Mouse (Mus musculus): ENCODE data around the gene Hmgcl.

Hmgcl gene

DNA sequence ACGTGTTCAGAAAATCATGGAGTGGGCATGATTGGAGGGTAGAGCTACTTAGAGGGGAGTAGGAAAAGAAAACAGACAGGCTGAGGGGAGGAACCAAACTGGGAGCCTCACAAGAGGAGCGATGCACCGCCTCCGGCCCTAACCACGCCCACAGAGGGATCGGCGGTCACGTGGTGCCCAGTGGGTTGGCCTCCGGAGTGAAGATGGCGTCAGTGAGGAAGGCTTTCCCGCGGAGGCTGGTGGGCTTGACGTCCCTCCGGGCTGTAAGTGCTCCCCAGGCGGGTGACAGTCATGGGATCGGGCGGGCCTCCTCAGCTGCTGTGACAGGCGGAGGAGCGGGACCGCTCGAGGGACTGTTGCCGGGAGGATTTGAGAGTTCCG is at the start of gene Hmgcl:
TSS of gene Hmgcl (plus strand) at position 171 of the 381 bp plus-strand sequence.
- peak; percentile 94 for DNase-seq

DNA sequence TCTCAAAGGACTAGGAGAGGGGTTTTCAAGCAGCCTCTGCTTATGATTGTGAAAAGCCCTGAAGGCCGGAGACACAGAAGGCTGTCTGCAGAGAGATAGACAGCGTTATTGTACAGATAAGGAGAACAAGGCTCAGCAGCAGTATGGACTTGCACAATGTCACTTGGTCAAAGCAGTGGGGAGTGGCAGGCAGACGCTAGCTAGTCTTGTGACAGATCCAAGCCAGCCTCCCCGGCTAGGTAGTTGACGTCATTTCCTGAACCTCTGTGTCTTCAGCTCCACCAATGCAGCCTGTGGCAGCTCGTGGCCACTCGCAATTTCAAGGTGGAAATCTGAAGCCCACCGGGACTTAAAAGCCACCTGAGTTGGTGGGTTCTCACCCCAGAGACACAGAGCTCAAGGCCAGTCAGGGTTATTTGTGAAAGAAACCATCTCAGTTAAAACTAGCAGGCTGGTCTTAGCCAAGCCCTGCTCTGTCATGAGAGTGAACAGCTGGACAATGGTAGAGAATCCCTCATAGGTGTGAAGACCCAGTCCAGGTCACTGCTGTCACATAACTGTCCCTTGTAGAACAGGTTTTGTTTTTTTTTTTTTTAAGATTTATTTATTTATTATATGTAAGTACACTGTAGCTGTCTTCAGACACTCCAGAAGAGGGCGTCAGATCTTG is 47.7 kb upstream of the Hmgcl start:
- no peak for DNase-seq

DNA sequence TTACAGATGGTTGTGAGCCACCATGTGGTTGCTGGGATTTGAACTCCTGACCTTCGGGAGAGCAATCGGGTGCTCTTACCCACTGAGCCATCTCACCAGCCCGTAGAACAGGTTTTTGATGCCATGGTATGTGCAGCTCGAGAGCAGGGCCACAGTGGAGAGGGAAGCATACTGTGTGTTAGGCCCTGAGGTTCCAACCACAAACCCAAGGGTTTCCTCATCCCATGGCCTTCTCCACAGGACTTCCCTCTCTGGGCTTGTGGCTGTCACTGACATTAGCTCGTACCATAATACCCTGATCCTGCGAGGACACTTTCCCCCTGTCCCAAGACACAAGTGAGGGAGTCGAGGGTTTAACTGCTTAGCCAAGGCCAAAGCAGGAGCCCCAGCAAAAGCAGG is 47.2 kb upstream of the Hmgcl start:
- DNase-seq = no peak

DNA sequence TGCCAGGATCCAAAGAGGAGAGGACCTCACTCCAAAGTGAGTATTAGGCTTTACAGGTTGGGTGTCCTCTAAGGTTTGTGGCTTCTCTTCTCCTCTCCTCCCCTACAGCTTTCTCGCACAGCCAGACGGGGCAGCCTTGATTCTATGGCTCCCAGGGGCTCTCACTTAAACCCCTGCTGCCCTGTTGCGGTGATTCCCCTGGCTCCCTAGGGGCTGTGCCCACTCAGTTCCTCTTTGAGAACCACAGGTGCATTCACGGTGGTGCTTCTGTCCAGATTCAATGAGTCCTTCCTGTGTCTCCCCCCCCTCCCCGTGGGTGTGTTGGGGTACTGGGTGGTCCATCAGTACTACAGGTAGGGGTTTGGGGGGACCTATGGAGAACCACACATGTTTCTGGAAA is 46.2 kb upstream of the Hmgcl start:
- DNase-seq = no peak

DNA sequence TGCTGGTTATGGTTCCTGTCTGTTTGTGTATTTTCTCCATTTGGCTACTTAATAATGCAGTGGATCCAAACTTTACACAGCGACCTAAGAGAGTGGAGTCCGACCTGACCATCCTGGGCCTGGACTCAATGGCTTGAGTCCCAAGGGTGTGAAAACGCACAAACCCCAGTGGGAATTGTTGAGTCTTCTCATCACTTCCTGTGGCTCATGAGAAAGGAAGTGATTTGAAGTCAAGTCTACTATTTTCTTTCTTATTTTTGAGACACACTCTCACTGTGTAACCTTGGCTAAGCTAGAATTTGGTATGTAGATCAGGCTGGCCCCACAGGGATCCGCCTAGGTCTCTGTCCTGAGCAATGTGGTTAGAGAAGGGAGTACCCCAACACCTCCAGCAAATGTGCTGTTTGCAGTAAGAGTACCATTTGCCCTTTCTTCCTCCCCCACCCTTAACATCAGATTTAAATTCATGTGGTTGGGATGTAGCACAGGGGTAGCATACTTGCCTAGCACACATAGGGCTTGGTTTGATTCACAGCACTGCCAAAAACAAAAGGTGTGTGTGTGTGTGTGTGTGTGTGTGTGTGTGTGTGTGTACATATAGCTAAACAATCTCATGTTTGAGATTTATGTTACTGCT is 43.5 kb upstream of the Hmgcl start:
- DNase-seq = no peak

DNA sequence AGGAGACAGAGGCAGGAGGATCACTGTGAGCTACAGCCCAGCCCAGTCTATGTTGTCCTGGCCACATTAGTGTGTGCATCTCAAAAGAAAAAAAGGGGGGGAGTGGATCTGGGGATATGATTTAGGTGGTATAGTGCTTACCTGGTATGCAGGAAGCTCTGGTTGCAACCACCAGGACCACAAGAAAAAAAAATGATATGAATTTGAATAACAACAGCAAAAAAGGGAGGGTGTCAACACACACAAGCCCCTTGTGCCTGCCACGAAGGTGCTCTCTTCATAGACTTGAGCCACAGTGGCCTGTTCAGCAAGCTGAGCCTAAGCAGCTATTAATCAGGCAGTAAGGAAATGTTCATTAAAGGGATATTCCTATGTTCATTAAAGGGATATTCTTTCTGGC is 41.4 kb upstream of the Hmgcl start:
- DNase-seq = no peak

DNA sequence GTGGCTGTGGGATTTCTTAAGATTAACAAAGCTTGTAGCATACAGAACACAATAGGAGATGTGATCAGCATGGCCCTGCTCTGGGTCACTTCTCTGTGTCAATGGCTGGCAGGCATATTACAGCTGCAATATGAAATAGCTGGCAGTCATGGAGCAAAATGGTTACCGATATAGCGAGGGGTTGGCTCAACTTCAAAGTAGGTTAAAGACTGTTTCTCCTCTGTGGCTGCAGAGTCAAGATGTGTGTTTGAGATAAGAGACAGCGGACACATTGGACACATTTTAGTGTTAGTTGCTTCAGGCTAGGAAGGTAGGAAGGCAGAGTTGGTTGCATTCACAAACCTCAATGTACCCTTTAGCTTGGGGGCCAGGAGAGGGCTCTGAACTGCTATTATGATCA is 39.6 kb upstream of the Hmgcl start:
- no peak for DNase-seq

DNA sequence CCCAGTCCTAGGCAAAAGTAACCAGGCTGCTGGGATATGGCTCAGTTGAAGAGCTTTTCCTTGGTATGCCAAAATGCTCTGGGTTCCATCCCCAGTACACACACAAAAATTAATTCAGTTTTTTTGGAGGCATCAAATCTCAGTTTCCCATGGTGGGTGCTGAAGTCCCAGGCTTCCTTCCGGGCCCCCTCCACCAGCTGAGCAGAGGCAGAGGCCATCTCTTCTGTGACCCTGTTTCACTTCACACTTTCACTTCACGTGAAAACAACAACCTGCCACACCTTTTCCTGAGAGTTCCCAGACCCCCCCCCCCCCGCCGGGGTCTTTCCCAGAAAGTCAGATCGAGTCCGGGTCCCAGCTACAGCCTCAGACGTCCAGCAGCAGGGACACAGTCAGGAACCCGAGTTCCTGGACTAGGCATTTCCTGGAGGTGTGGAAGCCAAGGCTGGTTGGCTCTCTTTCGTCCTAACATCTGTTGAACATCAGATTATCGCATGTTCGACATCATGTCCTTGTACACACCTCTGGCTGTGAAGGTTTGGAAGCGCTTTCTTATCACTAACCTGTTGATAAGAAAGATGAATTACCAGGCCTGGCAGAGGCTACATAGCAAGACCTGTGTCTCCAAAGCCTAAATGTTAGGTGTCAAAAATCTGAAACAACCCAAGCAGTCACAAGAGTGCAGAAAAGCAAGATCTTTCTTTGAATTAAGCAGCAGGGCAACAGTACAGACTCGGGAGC is 36.8 kb upstream of the Hmgcl start:
- no peak for DNase-seq

DNA sequence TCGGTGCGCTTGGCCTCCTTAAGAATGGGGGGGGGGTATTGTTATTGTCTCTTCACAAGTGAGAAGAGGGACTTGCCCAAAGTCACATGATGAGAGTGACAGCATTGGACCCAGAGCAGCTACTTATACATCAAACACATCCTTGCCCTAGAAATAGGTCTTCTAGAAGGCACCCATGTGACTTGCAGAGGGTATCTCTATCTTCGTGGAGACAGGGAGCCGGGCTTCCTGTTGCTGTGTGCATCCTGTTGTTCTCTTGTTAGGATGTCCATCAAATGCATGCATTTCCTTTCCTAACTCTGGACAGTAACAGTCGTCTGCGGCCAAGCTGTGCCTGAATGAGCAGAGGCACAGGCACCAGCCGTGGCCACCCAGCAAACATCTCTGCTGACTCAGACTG is 34.7 kb upstream of the Hmgcl start:
- peak; percentile 57 for DNase-seq

DNA sequence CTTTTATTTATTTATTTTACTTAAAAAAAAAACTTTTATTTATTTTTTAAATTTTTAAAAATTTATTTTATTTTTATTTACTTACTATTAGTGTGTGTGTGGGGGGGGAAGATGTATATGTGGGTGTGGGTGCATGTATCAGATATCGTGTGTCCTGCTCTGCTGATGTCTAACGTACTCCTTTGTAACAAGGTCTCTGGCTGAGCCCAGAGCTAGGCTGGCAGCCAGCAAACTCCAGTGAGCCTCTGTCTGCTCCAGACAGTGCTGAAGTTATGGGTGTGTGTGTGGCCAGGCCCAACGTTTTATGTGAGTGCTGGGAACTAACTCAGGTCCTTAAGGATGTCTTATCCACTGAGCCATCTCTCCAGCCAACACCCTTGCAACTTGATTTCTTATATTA is 34.1 kb upstream of the Hmgcl start:
- no peak for DNase-seq

DNA sequence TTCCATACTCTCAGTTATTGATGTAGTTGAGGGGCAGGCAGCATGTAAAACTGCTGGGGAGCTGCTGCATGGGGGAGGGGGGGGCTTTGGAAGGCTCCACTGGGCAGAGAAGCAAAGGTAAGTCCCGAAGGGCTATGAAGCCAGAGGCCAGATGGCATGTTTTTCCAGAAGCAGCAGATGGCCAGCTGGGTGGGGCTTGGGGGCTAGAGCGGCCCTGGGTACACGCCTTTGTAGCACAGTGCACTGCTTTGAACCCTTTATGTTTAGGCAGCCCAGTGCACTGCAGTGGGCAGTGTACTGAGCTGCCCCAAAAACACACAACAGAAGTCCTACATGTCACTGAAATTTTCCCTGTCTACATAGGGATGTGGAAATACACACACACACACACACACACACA is 33.4 kb upstream of the Hmgcl start:
- DNase-seq = no peak

DNA sequence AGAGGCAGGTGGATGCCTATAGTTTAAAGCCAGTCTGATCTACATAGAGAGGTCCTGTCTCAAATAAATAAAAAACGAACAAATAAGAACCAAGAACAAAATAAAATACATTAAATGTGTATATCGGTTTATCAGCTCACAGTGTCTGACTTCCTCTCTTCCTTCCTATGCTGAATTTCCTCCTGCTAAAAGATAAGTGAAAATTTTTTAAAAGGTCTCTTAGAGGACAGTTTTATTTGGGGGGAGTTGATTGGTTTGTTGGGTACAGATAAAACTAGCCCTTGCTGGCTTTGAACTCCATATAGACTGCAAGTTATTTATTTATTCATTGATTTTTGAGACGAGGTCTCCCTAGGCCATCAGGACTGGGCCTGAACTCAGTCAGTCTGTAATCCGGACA is 32.8 kb upstream of the Hmgcl start:
- DNase-seq = no peak

DNA sequence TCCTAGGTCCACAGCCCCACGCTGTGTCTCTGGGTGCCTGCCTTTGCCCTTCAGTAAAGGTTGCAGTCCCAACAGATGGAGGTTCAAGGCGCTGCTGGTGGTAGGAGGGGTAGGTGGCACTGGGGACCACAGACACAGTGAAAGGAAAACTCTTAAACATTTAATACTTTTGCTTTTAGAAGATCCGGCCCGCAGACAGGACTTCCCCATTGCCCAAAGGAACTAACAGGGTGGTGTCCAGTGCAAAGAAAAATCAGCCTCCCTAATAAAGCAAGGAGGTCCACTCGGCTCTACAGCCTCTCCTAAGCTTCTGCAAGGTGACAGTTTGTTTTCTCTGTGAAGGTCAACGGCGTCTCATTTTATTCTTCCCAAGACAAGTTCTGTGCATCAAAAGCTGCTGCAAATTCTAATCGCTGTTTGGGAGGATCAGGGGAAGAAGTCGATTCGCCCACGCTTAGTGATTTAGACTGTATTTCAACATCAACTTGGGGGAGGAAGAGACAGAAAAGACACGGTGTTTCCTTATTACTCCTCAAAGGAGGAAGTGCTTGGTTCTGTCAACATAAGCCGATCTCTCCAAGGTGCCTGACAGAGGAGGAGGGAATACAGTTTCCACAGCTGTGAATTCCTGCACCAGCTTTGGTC is 27.5 kb upstream of the Hmgcl start:
- DNase-seq = no peak

DNA sequence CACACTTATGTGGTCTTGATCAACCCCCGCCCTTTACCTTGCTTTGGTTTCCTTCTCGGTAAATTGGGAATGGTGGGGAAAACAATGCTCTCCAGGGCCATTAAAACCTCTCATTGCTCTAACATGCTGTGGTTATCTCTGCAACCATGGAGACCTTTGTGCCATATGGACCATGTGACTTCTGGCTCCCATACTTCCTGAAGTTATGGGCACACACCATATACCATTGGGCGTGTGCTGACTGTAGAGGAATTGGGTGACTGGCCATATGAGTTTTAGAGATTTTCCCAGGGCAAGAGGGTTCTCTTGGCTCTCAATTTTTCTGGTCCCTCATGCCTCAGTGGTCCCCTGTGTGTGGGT is 27.0 kb upstream of the Hmgcl start:
- DNase-seq = no peak

DNA sequence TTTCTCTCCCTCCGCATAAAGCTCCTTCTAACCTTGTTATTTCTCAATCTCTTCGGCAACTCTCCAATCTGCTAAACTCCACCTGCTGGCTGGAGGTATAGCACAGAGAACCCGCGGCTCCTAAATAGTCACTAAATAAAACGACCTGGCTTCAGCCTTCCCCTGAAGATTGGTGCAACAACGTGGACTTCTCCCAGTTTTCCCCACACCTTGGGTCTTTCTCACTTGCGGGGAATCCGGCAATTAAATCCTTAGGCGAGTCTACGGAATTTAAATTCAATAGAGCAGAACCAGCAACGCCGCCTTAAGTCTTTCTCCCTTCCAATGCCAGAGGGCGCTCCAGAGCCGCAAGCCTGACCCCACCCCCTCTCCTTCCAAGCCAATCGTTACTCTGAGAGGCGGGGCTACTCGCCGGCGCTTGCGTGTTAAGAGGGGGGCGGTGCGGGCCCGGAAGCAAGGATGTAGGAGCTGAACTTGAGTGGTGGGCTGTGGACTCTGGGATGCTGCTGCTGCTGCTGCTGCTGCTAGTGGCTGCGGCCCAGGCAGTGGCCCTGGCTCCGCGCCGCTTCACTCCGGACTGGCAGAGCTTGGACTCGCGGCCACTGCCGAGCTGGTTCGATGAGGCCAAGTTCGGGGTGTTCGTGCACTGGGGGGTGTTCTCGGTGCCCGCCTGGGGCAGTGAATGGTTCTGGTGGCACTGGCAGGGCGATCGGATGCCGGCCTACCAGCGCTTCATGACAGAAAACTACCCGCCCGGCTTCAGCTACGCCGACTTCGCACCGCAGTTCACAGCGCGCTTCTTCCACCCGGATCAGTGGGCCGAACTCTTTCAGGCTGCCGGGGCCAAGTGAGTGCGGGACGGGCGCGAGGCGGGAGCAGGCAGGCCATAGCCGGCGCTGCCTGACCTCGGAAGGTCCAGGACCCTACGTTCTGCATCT is 25.7 kb upstream of the Hmgcl start, which contains the start of gene Fuca1:
TSS of gene Fuca1 (plus strand) at position 432 of the 938 bp plus-strand sequence.
- DNase-seq = peak; percentile 95

DNA sequence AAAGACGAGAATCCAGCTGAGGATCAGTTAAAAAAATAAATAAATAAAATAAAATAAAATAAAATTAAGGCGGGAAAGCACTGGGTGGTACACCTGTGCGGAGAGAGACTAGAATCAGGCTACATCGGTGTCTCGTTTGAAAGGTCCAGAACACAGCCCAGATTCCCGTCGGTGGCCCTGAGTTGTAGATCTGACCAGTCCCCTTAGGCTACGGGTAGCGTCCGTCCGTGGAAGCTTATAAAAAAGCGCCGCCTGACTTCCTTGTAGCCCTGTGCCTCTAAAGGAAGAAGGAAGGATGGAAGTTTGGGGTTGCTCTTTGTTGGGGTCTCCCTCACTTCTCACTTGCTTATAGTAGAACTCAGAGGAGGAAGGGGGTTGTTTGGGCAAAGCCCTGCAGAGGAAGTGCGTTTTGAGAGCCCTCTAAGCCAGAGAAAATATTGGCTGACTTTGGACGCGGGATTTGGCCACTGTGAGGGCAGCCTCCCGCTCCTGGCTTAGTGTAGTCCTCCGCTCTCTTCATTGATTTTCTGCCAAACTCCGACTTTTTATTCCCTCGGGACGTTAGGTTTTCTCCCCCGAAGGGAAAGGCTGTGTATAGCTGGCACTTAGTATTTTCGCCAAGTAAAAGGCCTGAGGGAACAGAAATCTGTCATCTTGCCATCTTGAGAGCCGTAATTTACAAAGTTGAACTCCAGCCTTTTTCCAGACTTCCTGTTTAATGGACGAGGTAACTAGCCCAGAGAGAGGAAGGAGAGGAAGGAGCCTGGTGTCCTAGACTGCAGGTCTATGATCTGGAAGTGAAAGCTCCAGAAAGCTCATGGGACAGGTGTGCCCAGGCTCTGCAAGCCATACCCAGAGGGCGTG is 24.8 kb upstream of the Hmgcl start:
- no peak for DNase-seq

DNA sequence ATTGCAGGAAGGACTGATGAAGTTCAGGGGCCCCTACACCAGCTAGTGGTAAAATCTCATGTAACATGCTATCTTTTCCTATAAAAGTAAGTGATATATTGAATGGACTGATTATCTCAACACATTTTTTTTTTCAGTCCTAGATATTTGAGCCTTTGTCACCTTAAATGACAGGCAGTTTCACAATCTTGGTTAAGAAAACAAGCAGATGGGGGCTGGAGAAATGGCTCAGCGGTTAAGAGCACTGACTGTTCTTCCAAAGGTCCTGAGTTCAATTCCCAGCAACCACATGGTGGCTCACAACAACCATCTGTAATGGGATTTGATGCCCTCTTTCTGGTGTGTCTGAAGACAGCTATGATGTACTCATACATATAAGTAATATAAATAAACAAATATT is 24.1 kb upstream of the Hmgcl start:
- no peak for DNase-seq

DNA sequence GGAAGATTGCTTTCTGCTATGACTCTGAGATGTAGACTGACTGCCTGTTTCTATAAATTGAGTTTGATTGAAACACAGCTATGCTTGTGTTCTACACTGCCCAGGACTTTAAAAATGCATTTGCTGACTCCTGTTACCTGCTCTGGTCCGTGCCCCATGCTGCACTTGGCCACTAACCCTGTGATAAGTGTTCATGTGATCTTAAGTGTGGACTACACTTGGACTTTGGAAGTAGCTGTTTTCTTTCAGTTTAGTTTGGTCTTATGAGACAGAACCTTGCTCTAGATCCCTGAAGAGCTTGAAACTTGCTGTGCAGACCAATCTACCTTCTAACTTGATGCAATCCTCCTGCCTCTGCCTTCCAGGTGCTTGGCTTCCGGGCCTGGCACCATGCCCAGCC is 21.8 kb upstream of the Hmgcl start:
- peak; percentile 66 for DNase-seq

DNA sequence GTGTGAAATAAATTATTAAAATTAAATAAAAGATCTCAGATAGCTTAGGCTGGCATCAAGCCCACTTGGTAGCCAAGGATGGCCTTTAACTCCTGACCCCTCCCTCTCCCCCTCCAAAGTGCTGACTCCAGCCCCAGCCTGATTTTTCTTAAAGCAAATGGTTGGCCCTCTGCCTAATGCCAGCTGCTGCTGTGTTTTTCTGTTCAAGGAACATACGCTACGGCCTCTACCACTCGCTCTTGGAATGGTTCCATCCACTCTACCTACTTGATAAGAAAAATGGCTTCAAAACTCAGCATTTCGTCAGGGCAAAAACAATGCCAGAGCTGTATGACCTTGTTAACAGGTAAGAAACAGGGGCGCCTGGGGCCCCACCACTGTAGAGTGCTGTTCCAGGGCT is 20.9 kb upstream of the Hmgcl start:
- peak; percentile 66 for DNase-seq

DNA sequence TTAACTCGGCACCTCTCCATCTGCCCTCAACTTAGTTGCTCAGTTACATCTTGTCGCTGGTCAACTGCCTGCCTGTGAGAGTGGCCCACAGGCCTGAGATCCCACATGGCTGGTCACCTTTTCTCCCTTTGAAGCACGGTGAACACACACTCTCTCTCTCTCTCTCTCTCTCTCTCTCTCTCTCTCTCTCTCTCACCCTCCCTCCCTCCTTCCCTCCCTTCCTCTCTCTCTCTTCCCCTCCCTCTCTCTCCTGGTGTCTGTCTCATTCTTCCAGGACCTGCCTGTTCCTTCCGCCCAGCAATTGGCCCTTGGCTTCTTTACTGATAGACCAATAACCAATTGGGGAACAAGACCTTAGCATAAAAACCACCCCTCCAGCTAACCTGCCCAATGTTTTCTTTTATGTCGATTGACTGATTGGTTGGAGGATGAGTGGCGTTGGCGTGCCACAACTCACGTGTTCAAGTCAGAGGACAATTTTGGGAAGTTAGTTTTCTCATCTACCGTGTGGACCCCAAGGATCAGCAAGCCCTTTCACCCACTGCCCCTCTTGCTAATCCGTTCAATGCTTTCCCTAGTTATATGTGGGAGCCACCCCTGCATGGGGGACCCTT is 19.9 kb upstream of the Hmgcl start:
- no peak for DNase-seq

DNA sequence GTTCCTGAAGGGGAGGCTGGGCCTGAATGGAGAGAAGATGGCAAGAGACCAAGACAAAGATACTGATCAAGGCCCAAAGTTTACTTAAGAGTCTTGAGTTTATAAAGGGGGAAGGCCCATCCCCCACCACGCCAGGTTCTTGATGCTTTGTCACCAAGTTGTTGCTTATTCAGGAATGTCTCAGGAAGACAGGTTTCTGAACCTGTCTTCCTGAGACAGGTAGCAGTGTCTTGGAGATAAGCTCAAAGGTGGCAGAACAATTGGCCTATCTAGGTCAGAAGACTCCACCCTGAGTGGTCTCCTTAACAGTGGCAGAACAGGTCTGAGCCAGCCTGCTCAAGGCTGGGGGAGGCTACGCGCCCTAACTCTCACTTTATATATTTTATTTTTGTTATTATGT is 19.4 kb upstream of the Hmgcl start:
- no peak for DNase-seq
